Mouse (Mus musculus) intestine, embryonic 14.5 days (tissue): ENCODE measurements around the gene Robo2. TPM values are rescaled to one million over a fixed set of nuclear protein-coding genes. Genes with fewer than 3 reads are reported as not detected.

Source experiments
- ATAC-seq: fragments of 200-750 bp; cut with Nextera tagmentation; replicated peaks from 2 replicates; pipeline ENCODE4 v1.8.0; 2017; ENCODE audit warnings: low read depth, moderate number of reproducible peaks, moderate TSS enrichment, moderate library complexity; ENCODE audit not compliant: low FRiP score, low TSS enrichment
- DNase-seq: peaks from one replicate; pipeline ENCODE4 v3.0.0-alpha.2; 2018; ENCODE audit warnings: low spot score
- H3K27ac ChIP-seq: fragments of 300-500 bp; sonication (generic); 2 replicates; pipeline ENCODE4 v1.5.1; 2014; ENCODE audit warnings: low read depth, mild to moderate bottlenecking, control low read depth
- H3K27me3 ChIP-seq: fragments of 300-500 bp; sonication (generic); replicated peaks from 2 replicates; pipeline ENCODE4 v1.6.1; 2014; ENCODE audit warnings: low read length, control low read depth; ENCODE audit not compliant: control insufficient read depth, insufficient read depth
- H3K36me3 ChIP-seq: fragments of 300-500 bp; sonication (generic); 2 replicates; pipeline ENCODE4 v1.6.1; 2014; ENCODE audit warnings: low read length, control low read depth; ENCODE audit not compliant: control insufficient read depth, insufficient read depth
- H3K4me1 ChIP-seq: fragments of 300-500 bp; sonication (generic); replicated peaks from 2 replicates; pipeline ENCODE4 v1.6.1; 2014; ENCODE audit warnings: low read length, control low read depth, mixed read lengths; ENCODE audit not compliant: control insufficient read depth, insufficient read depth
- H3K4me2 ChIP-seq: fragments of 300-500 bp; sonication (generic); 2 replicates; pipeline ENCODE4 v1.6.1; 2014; ENCODE audit warnings: low read length
- H3K4me3 ChIP-seq: fragments of 300-500 bp; sonication (generic); 2 replicates; pipeline ENCODE4 v1.5.1; 2014; ENCODE audit warnings: low read depth, low read length, control low read depth, mixed read lengths
- H3K9ac ChIP-seq: fragments of 300-500 bp; sonication (generic); 2 replicates; pipeline ENCODE4 v1.6.1; 2014; ENCODE audit warnings: mild to moderate bottlenecking, low read length
- H3K9me3 ChIP-seq: fragments of 300-500 bp; sonication (generic); 2 replicates; pipeline ENCODE4 v1.6.1; 2016; ENCODE audit warnings: low read length, control low read depth; ENCODE audit not compliant: control insufficient read depth
- WGBS: fragments of 180-500 bp; shearing (Covaris S2); extraction: QIAGEN DNeasy Blood & Tissue Kit; methylation state at CpG from one replicate; pipeline ENCODE4 v1.1.7; 2014; 5-methylcytosine and 5-hydroxymethylcytosine counted together
- polyA plus RNA-seq: library from polyadenylated mRNA; unstranded; fragments of >200 nt; fragmentation: Nextera tagmentation; extraction: Ambion mirVana; gene quantifications from 2 replicates; pipeline ENCODE4 v1.2.1, GENCODE M21; 2014

The Robo2 gene
- polyA plus RNA-seq, 1 experiment from 2014 or later = 35.7 TPM

DNA sequence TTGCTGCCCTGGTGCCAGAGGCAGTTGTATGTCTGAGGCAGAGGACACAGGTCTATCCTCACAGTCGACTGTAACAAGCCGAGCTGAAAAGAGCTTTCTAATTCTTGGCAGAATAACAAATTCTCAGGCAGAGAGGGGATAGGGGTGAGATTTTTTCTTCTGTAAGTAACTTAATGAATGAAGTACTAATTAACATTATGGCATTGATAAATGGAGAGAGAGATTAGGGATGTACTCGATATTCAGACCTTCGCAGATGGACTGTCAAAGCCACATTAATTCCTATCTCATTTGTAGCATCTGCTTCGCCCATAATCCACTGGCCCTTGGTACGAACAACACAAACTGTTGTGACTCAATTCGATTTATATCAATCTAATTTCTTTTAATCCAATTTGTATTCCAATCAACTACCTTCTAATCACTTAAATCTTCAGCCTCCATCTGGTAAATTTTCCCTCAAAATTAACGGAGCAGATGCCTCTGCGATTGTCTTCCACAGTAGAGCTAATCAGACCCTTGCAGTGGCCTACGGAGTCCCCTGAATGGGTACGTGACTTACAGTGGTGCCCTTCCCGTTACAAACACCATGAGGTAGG is 36.2 kb downstream of the Robo2 start:
- no peak overlapping the region for H3K9ac ChIP-seq
- ATAC-seq (no peak), DNase-seq (no peak)
- H3K27ac ChIP-seq = no peak overlapping the region
- no peaks in the 10 kb centered on the region for H3K36me3 ChIP-seq
- H3K4me1 ChIP-seq = no peaks in the 10 kb centered on the region
- H3K27me3 ChIP-seq = no peaks in the 10 kb centered on the region
- H3K4me2 ChIP-seq = no peak overlapping the region
- H3K4me3 ChIP-seq = no peak overlapping the region
- WGBS = 80% methylated on average over 12 of the region's 12 CpGs
- H3K9me3 ChIP-seq = no peaks in the 10 kb centered on the region

DNA sequence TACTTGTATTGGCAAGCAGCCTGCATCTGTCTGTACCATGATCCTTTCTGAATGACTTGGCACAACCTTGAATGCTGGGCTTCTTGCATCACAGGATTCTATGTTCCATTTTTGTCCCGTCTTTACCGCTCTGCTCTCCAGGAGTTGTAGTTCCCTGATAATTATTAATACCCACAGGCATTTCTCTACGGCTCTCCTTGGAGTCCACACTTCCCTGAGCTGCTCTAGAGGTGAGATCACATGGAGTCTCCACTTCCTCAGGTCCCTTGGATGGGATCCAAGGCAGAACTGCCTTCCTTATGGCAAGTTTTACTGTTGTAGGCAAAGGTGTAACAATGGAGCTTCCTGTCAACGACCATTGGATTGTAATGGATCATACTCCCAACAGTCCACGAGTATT is 37.1 kb downstream of the Robo2 start:
- H3K4me2 ChIP-seq = no peak overlapping the region
- H3K4me3 ChIP-seq = no peak overlapping the region
- no peaks in the 10 kb centered on the region for H3K4me1 ChIP-seq
- H3K27me3 ChIP-seq = no peaks in the 10 kb centered on the region
- H3K27ac ChIP-seq = no peak overlapping the region
- H3K36me3 ChIP-seq = no peaks in the 10 kb centered on the region
- H3K9ac ChIP-seq = no peak overlapping the region
- no peaks in the 10 kb centered on the region for H3K9me3 ChIP-seq
- ATAC-seq (no peak), DNase-seq (no peak)
- WGBS = 83% methylated on average over 5 of the region's 5 CpGs

GRCm38 (mm10) chr16:74373407-74373806 is 38.2 kb downstream of the Robo2 start:
- Histone ChIP-seq H3K27me3 (no peaks in the 10 kb centered on the region), H3K4me2 (no peak overlapping the region), H3K36me3 (no peaks in the 10 kb centered on the region), H3K4me3 (no peak overlapping the region), H3K4me1 (no peaks in the 10 kb centered on the region), H3K9me3 (no peaks in the 10 kb centered on the region), H3K27ac (no peak overlapping the region), H3K9ac (no peak overlapping the region)
- DNase-seq (no peak), ATAC-seq (no peak)
- WGBS = 83% methylated on average over 3 of the region's 3 CpGs

GRCm38 (mm10) chr16:74372876-74373275 is 38.7 kb downstream of the Robo2 start:
- DNase-seq (no peak), ATAC-seq (no peak)
- WGBS = 85% methylated on average over 1 of the region's 1 CpGs
- no peak overlapping the region for H3K4me3 ChIP-seq
- H3K27me3 ChIP-seq = no peaks in the 10 kb centered on the region
- no peaks in the 10 kb centered on the region for H3K4me1 ChIP-seq
- no peaks in the 10 kb centered on the region for H3K36me3 ChIP-seq
- no peaks in the 10 kb centered on the region for H3K9me3 ChIP-seq
- no peak overlapping the region for H3K9ac ChIP-seq
- no peak overlapping the region for H3K4me2 ChIP-seq
- H3K27ac ChIP-seq = no peak overlapping the region

DNA sequence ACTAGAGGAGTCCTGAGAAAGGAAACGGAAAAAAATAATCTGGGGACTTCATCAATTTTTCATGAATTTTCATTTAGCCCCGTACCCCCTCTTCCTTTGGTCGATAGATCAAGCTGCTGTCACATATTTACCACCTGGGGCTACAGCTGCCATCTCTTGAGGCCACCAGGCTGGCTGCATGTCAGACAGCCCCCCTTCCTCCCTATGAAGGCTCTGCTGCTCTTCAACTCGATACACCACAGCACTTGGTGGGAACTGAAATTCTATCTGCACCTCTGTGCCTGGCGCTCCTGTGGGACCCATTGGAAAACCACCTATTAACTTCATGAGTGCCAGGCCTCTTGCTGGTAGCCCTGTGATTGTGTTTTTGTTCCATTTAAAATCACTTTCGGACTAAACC is 63.2 kb downstream of the Robo2 start:
- H3K27me3 ChIP-seq = no peaks in the 10 kb centered on the region
- no peak overlapping the region for H3K9ac ChIP-seq
- no peak overlapping the region for H3K4me2 ChIP-seq
- H3K4me3 ChIP-seq = no peak overlapping the region
- H3K36me3 ChIP-seq = peaks cover 3% of the 10 kb centered on the region; the same call in 1 of the 2 replicates
- H3K4me1 ChIP-seq = no peaks in the 10 kb centered on the region
- ATAC-seq = no peak
- no peak for DNase-seq
- no peak overlapping the region for H3K27ac ChIP-seq
- WGBS = 78% methylated on average over 6 of the region's 6 CpGs
- H3K9me3 ChIP-seq = no peaks in the 10 kb centered on the region

GRCm38 (mm10) chr16:74338969-74339630 is 72.5 kb downstream of the Robo2 start:
- Histone ChIP-seq H3K36me3 (no peaks in the 10 kb centered on the region), H3K4me1 (no peaks in the 10 kb centered on the region), H3K9ac (no peak overlapping the region), H3K27me3 (no peaks in the 10 kb centered on the region), H3K9me3 (no peaks in the 10 kb centered on the region), H3K27ac (no peak overlapping the region), H3K4me2 (no peak overlapping the region), H3K4me3 (no peak overlapping the region)
- DNase-seq (no peak), ATAC-seq (no peak)
- WGBS = 42% methylated on average over 9 of the region's 9 CpGs

DNA sequence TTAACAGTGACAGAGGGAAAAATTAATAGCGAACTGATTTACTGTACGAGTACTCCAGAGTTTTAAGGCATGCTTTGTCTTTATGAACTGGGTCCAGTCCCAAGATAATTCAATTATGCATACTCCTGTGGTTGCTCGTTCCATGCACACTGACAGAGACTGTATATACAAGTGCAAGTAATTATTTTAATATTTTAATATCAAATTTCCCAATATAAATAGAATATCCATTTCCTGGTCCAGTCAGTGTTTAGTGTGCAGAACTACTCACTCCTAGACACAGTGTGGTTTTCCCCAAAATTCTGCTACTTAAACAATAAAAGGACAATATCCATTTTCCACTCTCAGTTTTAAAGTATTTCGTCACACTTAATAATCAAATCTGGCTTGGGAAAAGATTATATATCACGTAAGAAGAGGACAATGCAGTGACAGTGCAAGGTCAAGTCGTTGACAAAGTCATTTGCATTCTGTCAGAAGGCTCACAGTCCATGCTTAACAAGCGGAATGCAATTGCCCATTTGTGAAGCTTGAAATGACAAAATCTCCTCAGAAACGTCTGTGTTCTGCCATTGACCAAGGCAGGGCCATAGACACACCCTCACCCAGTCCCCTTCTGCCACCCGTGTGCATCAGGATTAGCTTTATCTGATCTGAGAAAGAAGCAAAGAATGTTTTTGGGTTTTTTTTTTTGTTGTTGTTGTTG is 89.8 kb downstream of the Robo2 start:
- no peak overlapping the region for H3K4me2 ChIP-seq
- ATAC-seq = no peak
- no peaks in the 10 kb centered on the region for H3K36me3 ChIP-seq
- H3K4me1 ChIP-seq = no peaks in the 10 kb centered on the region
- no peaks in the 10 kb centered on the region for H3K27me3 ChIP-seq
- WGBS = 71% methylated on average over 9 of the region's 9 CpGs
- no peak for DNase-seq
- H3K9me3 ChIP-seq = no peaks in the 10 kb centered on the region
- H3K27ac ChIP-seq = no peak overlapping the region
- no peak overlapping the region for H3K9ac ChIP-seq
- H3K4me3 ChIP-seq = no peak overlapping the region

GRCm38 (mm10) chr16:74316150-74316549 is 95.5 kb downstream of the Robo2 start:
- Histone ChIP-seq H3K36me3 (no peaks in the 10 kb centered on the region), H3K4me3 (no peak overlapping the region), H3K4me2 (no peak overlapping the region), H3K9me3 (no peaks in the 10 kb centered on the region), H3K4me1 (0 out of 2 replicates have a peak, but pooled peaks cover 4% of the 10 kb centered on the region), H3K27ac (no peak overlapping the region), H3K9ac (no peak overlapping the region), H3K27me3 (no peaks in the 10 kb centered on the region)
- ATAC-seq = no peak
- WGBS = 67% methylated on average over 7 of the region's 7 CpGs
- no peak for DNase-seq
